Mouse (Mus musculus) stomach, embryonic 14.5 days (tissue): ENCODE measurements around the gene Wfdc13. TPM values are rescaled to one million over a fixed set of nuclear protein-coding genes. Genes with fewer than 3 reads are reported as not detected.

Source experiments
- ATAC-seq: fragments of 200-750 bp; cut with Nextera tagmentation; 2 replicates; pipeline ENCODE4 v1.8.0; 2017; ENCODE audit warnings: low read depth, moderate TSS enrichment; ENCODE audit not compliant: insufficient number of reproducible peaks, insufficient read depth, low FRiP score
- H3K27ac ChIP-seq: fragments of 300-500 bp; sonication (generic); 2 replicates; pipeline ENCODE4 v1.5.1; 2014; ENCODE audit warnings: mild to moderate bottlenecking, low read length, moderate library complexity, mixed read lengths
- H3K27me3 ChIP-seq: fragments of 300-500 bp; sonication (generic); 2 replicates; pipeline ENCODE4 v1.6.1; 2014; ENCODE audit warnings: low read length, control low read depth, mixed read lengths; ENCODE audit not compliant: control insufficient read depth, insufficient read depth
- H3K36me3 ChIP-seq: fragments of 300-500 bp; sonication (generic); 2 replicates; pipeline ENCODE4 v1.6.1; 2014; ENCODE audit warnings: mild to moderate bottlenecking, control low read depth, low read length, moderate library complexity, mixed read lengths; ENCODE audit not compliant: control insufficient read depth, insufficient read depth
- H3K4me1 ChIP-seq: fragments of 300-500 bp; sonication (generic); 2 replicates; pipeline ENCODE4 v1.6.1; 2014; ENCODE audit warnings: low read length, control low read depth, mixed read lengths; ENCODE audit not compliant: control insufficient read depth, insufficient read depth
- H3K4me2 ChIP-seq: fragments of 300-500 bp; sonication (generic); replicated peaks from 2 replicates; pipeline ENCODE4 v1.6.1; 2014; ENCODE audit warnings: low read depth, low read length, control low read depth
- H3K4me3 ChIP-seq: fragments of 300-500 bp; sonication (generic); 2 replicates; pipeline ENCODE4 v1.5.1; 2014; ENCODE audit warnings: low read depth, low read length, control low read depth
- H3K9ac ChIP-seq: fragments of 300-500 bp; sonication (generic); replicated peaks from 2 replicates; pipeline ENCODE4 v1.6.1; 2014; ENCODE audit warnings: low read depth, mild to moderate bottlenecking, control low read depth, low read length, moderate library complexity, mixed read lengths
- H3K9me3 ChIP-seq: fragments of 300-500 bp; sonication (generic); 2 replicates; pipeline ENCODE4 v1.6.1; 2016; ENCODE audit warnings: low read depth, low read length, control low read depth; ENCODE audit not compliant: control insufficient read depth
- WGBS: fragments of 180-500 bp; shearing (Covaris S2); extraction: QIAGEN DNeasy Blood & Tissue Kit; methylation state at CpG from one replicate; pipeline ENCODE4 v1.1.7; 2014; 5-methylcytosine and 5-hydroxymethylcytosine counted together
- polyA plus RNA-seq: library from polyadenylated mRNA; unstranded; fragments of >200 nt; fragmentation: Nextera tagmentation; extraction: Ambion mirVana; gene quantifications from 2 replicates; pipeline ENCODE4 v1.2.1, GENCODE M21; 2014

The Wfdc13 gene
- 2.4 and 2.5 TPM in 2 replicates for polyA plus RNA-seq

DNA sequence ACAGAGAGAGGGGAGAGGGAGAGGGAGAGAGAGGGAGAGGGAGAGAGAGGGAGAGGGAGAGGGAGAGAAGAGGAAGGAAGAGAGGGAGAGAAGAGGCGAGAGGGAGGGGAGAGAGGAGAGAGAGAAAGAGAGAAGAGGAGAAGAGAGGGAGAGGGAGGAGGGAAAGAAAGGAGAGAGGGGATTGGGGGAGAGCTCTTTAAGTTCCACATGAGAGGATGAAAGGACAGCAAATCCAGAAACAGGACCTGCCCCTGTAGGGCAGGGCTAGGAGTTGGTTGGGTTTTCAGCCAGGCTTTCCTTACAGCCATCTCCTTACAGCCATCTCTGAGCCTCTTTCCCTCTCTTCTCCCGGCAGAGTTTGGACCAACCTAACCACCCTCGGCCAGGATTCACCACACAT is at the start of gene Wfdc13:
Gene Wfdc13 (plus strand): TSS at position 301 of the 400 bp plus-strand sequence.
- no peak within 1 kb of the TSS for H3K4me3 ChIP-seq
- no peaks in the 10 kb centered on the region for H3K36me3 ChIP-seq
- WGBS: 66% methylated on average over 3 of the region's 3 CpGs
- H3K4me2 ChIP-seq: no peak within 1 kb of the TSS
- no peak for ATAC-seq
- H3K9me3 ChIP-seq: no peaks in the 10 kb centered on the region
- H3K27ac ChIP-seq: no peak within 1 kb of the TSS
- no peaks in the 10 kb centered on the region for H3K27me3 ChIP-seq
- no peaks in the 10 kb centered on the region for H3K4me1 ChIP-seq
- H3K9ac ChIP-seq: no peak within 1 kb of the TSS

- Histone ChIP-seq H3K36me3 (no peaks in the 10 kb centered on the region), H3K9ac (no peak overlapping the region), H3K4me1 (no peaks in the 10 kb centered on the region), H3K4me3 (no peak overlapping the region), H3K27ac (no peak overlapping the region), H3K27me3 (no peaks in the 10 kb centered on the region), H3K4me2 (no peak overlapping the region), H3K9me3 (no peaks in the 10 kb centered on the region)
- no peak for ATAC-seq
- 83% methylated on average over 9 of the region's 9 CpGs for WGBS
These were observed 49.6 kb upstream of the Wfdc13 start for GRCm38 (mm10) chr2:164635266-164635665.

GRCm38 (mm10) chr2:164638696-164639095 is 46.2 kb upstream of the Wfdc13 start, which contains the start of gene Wfdc16:
Wfdc16 (minus strand) TSS chr2:164638796.
- WGBS: 72% methylated on average over 3 of the region's 3 CpGs
- H3K4me2 ChIP-seq: no peak within 1 kb of the TSS
- no peaks in the 10 kb centered on the region for H3K9me3 ChIP-seq
- no peak within 1 kb of the TSS for H3K9ac ChIP-seq
- no peak within 1 kb of the TSS for H3K27ac ChIP-seq
- H3K36me3 ChIP-seq: no peaks in the 10 kb centered on the region
- no peaks in the 10 kb centered on the region for H3K4me1 ChIP-seq
- H3K4me3 ChIP-seq: no peak within 1 kb of the TSS
- ATAC-seq: no peak
- no peaks in the 10 kb centered on the region for H3K27me3 ChIP-seq

- Histone ChIP-seq H3K4me2 (no peak overlapping the region), H3K27ac (no peak overlapping the region), H3K4me3 (no peak overlapping the region), H3K4me1 (no peaks in the 10 kb centered on the region), H3K27me3 (no peaks in the 10 kb centered on the region), H3K9me3 (no peaks in the 10 kb centered on the region), H3K9ac (no peak overlapping the region), H3K36me3 (no peaks in the 10 kb centered on the region)
- 67% methylated on average over 7 of the region's 7 CpGs for WGBS
- no peak for ATAC-seq
These were observed 43.8 kb upstream of the Wfdc13 start for GRCm38 (mm10) chr2:164641129-164641528.

GRCm38 (mm10) chr2:164641881-164642673 is 42.8 kb upstream of the Wfdc13 start:
- no peak overlapping the region for H3K4me3 ChIP-seq
- no peak overlapping the region for H3K27ac ChIP-seq
- H3K36me3 ChIP-seq: no peaks in the 10 kb centered on the region
- no peak overlapping the region for H3K4me2 ChIP-seq
- H3K4me1 ChIP-seq: no peaks in the 10 kb centered on the region
- no peaks in the 10 kb centered on the region for H3K27me3 ChIP-seq
- WGBS: 70% methylated on average over 13 of the region's 13 CpGs
- no peak overlapping the region for H3K9ac ChIP-seq
- H3K9me3 ChIP-seq: no peaks in the 10 kb centered on the region
- ATAC-seq: no peak

- no peak within 1 kb of the TSS for H3K4me2 ChIP-seq
- no peak for ATAC-seq
- H3K9ac ChIP-seq: no peak within 1 kb of the TSS
- no peaks in the 10 kb centered on the region for H3K27me3 ChIP-seq
- WGBS: 14% methylated on average over 11 of the region's 11 CpGs
- H3K27ac ChIP-seq: no peak within 1 kb of the TSS
- H3K4me3 ChIP-seq: no peak within 1 kb of the TSS
- H3K36me3 ChIP-seq: no peaks in the 10 kb centered on the region
- no peaks in the 10 kb centered on the region for H3K9me3 ChIP-seq
- H3K4me1 ChIP-seq: no peaks in the 10 kb centered on the region
These were observed 29.0 kb upstream of the Wfdc13 start, which contains the start of gene Wfdc10 for GRCm38 (mm10) chr2:164655858-164656257. Wfdc10 (plus strand) TSS chr2:164656046.

GRCm38 (mm10) chr2:164656483-164656882 is 28.4 kb upstream of the Wfdc13 start, which contains the start of gene Wfdc9:
Wfdc9 (minus strand) TSS chr2:164656583.
- Histone ChIP-seq H3K4me1 (no peaks in the 10 kb centered on the region), H3K9ac (no peak within 1 kb of the TSS), H3K27me3 (no peaks in the 10 kb centered on the region), H3K36me3 (no peaks in the 10 kb centered on the region), H3K9me3 (no peaks in the 10 kb centered on the region), H3K27ac (no peak within 1 kb of the TSS), H3K4me2 (no peak within 1 kb of the TSS), H3K4me3 (no peak within 1 kb of the TSS)
- 83% methylated on average over 9 of the region's 9 CpGs for WGBS
- no peak for ATAC-seq

DNA sequence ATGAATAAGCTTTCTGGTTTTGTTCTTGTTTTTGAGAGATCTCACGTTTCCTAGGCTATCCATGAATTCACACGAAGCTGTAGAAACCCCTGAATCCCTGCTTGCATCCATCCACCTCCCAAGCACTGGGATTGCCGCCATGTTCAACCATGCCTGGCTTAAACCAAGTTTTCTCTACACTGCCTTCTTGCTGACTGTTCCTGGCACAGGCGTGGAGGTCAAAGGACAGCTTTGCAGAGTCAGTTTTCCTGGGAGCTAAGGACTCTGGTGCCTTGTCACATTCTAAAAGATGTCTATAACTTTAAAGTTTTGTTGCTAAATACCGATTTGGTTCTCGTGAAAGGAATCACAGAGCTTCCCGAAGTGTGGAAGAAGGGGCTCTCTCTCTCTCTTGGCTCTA is 20.1 kb upstream of the Wfdc13 start:
- Histone ChIP-seq H3K9ac (no peak overlapping the region), H3K36me3 (no peaks in the 10 kb centered on the region), H3K27me3 (no peaks in the 10 kb centered on the region), H3K4me1 (no peaks in the 10 kb centered on the region), H3K4me3 (no peak overlapping the region), H3K9me3 (no peaks in the 10 kb centered on the region; the same call in 1 of the 2 replicates), H3K4me2 (no peak overlapping the region), H3K27ac (no peak overlapping the region)
- 85% methylated on average over 7 of the region's 7 CpGs for WGBS
- ATAC-seq: no peak
